Comparison of ENCODE assay signal across 16 mouse cellular contexts in genomic region chr8:94980176-94980575, GRCm38 (mm10). TPM values are rescaled to one million over a fixed set of nuclear protein-coding genes. Genes with fewer than 3 reads are reported as not detected.
DNase-seq lines count a peak whose midpoint lies in the region; ATAC-seq lines count a peak whose summit lies in the region.
"Had no signal": no experiment of that assay in that cellular context is flagged by ENCODE, and none has a peak within 500 bp of the region (broad histone marks: within the 10 kb centered on the region; RNA-seq: fewer than 3 reads in every experiment).

No protein-coding gene starts in this region.

- H3K9ac ChIP-seq in limb, embryonic 15.5 days: no peak overlapping the region
- H3K9ac ChIP-seq in kidney, embryonic 16.5 days (replicated peaks; ENCODE audit: low read length): peak overlapping the region; percentile 29
- H3K9ac ChIP-seq in liver, embryonic 15.5 days: no peak overlapping the region
- H3K9ac ChIP-seq: midbrain, embryonic 12.5 days had no signal

- no peak for ATAC-seq in limb, embryonic 15.5 days (ENCODE audit: insufficient number of reproducible peaks, low FRiP score, low TSS enrichment, low read depth)
- ATAC-seq in kidney, embryonic 16.5 days (ENCODE audit: low FRiP score, low TSS enrichment): peak; percentile 65
- ATAC-seq in liver, embryonic 15.5 days (ENCODE audit: insufficient read depth): no peak
- ATAC-seq in megakaryocyte progenitor cell, adult 5-6 weeks (replicated peaks; ENCODE audit: poor library complexity): no peak
- ATAC-seq: forebrain, embryonic 16.5 days; hindbrain, embryonic 16.5 days had no signal

- no peaks in the 10 kb centered on the region for H3K36me3 ChIP-seq in limb, embryonic 15.5 days
- H3K36me3 ChIP-seq in limb, embryonic 10.5 days: no peaks in the 10 kb centered on the region
- no peaks in the 10 kb centered on the region for H3K36me3 ChIP-seq in kidney, embryonic 16.5 days (ENCODE audit: insufficient read depth, low read length)
- H3K36me3 ChIP-seq in liver, embryonic 15.5 days (replicated peaks): no peaks in the 10 kb centered on the region
- H3K36me3 ChIP-seq: midbrain, embryonic 12.5 days had no signal

- H3K4me1 ChIP-seq in limb, embryonic 15.5 days: peaks cover 46% of the 10 kb centered on the region
- H3K4me1 ChIP-seq in limb, embryonic 10.5 days: peaks cover 45% of the 10 kb centered on the region
- peaks cover 63% of the 10 kb centered on the region for H3K4me1 ChIP-seq in kidney, embryonic 16.5 days (ENCODE audit: insufficient read depth, low read length)
- H3K4me1 ChIP-seq in liver, embryonic 15.5 days (replicated peaks): peaks cover 98% of the 10 kb centered on the region

- H3K4me2 ChIP-seq in limb, embryonic 15.5 days: no peak overlapping the region
- peak overlapping the region; percentile 36 for H3K4me2 ChIP-seq in kidney, embryonic 16.5 days (replicated peaks; ENCODE audit: low read depth, low read length)
- no peak overlapping the region for H3K4me2 ChIP-seq in liver, embryonic 15.5 days
- H3K4me2 ChIP-seq: midbrain, embryonic 12.5 days had no signal

- no peaks in the 10 kb centered on the region for H3K9me3 ChIP-seq in limb, embryonic 15.5 days
- no peaks in the 10 kb centered on the region for H3K9me3 ChIP-seq in limb, embryonic 10.5 days (replicated peaks)
- H3K9me3 ChIP-seq in kidney, embryonic 16.5 days (ENCODE audit: low read length): no peaks in the 10 kb centered on the region
- no peaks in the 10 kb centered on the region for H3K9me3 ChIP-seq in liver, embryonic 15.5 days (replicated peaks)
- H3K9me3 ChIP-seq: midbrain, embryonic 12.5 days had no signal

- no peak for DNase-seq in limb, embryonic 10.5 days (ENCODE audit: low spot score)
- DNase-seq in kidney, adult 18-20 months: peak; percentile 70
- no peak for DNase-seq in adrenal gland, postnatal 14 days
- DNase-seq: cerebellum, adult 9-10 months; heart, postnatal 14 days; lung, postnatal 10 days had no signal

- 85% methylated on average over 5 of the region's 5 CpGs for WGBS in limb, embryonic 15.5 days
- WGBS in limb, embryonic 10.5 days: 94% methylated on average over 5 of the region's 5 CpGs
- WGBS in kidney, embryonic 16.5 days: 65% methylated on average over 5 of the region's 5 CpGs
- WGBS in liver, embryonic 15.5 days (ENCODE audit: insufficient replicate concordance): 67% methylated on average over 5 of the region's 5 CpGs

- H3K4me3 ChIP-seq in limb, embryonic 15.5 days: no peak overlapping the region
- H3K4me3 ChIP-seq in limb, embryonic 10.5 days: no peak overlapping the region
- H3K4me3 ChIP-seq in kidney, embryonic 16.5 days (ENCODE audit: low read length): peak overlapping the region; percentile 10; the same call in 1 of the 2 replicates
- H3K4me3 ChIP-seq in liver, embryonic 15.5 days (replicated peaks): no peak overlapping the region
- H3K4me3 ChIP-seq: erythroblast, embryonic 14.5 days; midbrain, embryonic 12.5 days had no signal

- H3K27me3 ChIP-seq in limb, embryonic 15.5 days: 0 out of 2 replicates have a peak, but pooled peaks cover 4% of the 10 kb centered on the region
- H3K27me3 ChIP-seq in limb, embryonic 10.5 days (ENCODE audit: low read depth, poor library complexity, severe bottlenecking): peaks cover 61% of the 10 kb centered on the region
- H3K27me3 ChIP-seq in kidney, embryonic 16.5 days (ENCODE audit: insufficient read depth, low read length): no peaks in the 10 kb centered on the region
- peaks cover 14% of the 10 kb centered on the region for H3K27me3 ChIP-seq in liver, embryonic 15.5 days

- 0 out of 2 replicates have a peak overlapping the region, but pooled peaks have one; percentile 0 for H3K27ac ChIP-seq in limb, embryonic 15.5 days
- H3K27ac ChIP-seq in limb, embryonic 10.5 days: no peak overlapping the region
- peak overlapping the region; percentile 88 for H3K27ac ChIP-seq in kidney, embryonic 16.5 days (ENCODE audit: low read length)
- H3K27ac ChIP-seq in liver, embryonic 15.5 days (replicated peaks): 0 out of 2 replicates have a peak overlapping the region, but pooled peaks have one; percentile 3
- H3K27ac ChIP-seq: midbrain, embryonic 12.5 days had no signal

RNA-seq across cellular contexts. Expression of gene Adgrg1, which starts 5.6 kb away (rescaled TPM):
- polyA plus RNA-seq in limb, embryonic 15.5 days (2015; fragmentation: Nextera tagmentation; extraction: Ambion mirVana): 23.2 and 25.0 TPM in 2 replicates
- 7.0 and 11.6 TPM in 2 replicates for polyA plus RNA-seq in limb, embryonic 10.5 days (2016; fragmentation: Nextera tagmentation; extraction: Ambion mirVana)
- polyA plus RNA-seq in kidney, embryonic 16.5 days (2015; fragmentation: Nextera tagmentation; extraction: Ambion mirVana): 66.2 and 67.8 TPM in 2 replicates
- polyA plus RNA-seq in liver, embryonic 15.5 days (2015; fragmentation: Nextera tagmentation; extraction: Ambion mirVana): 45.2 and 46.1 TPM in 2 replicates
- 88.4 and 140 TPM in 2 replicates for total RNA-seq in megakaryocyte progenitor cell, adult 5-6 weeks (2015)
- 48.8 and 85.6 TPM in 2 replicates for total RNA-seq in megakaryocyte progenitor cell, adult 5-6 weeks (2017)
- 35.5 and 54.3 TPM in 2 replicates for total RNA-seq in adrenal gland, postnatal 14 days (2021)

RNA-seq across cellular contexts. Expression of gene Adgrg3, which starts 37.3 kb away (rescaled TPM):
- 3.6 and 3.7 TPM in 2 replicates for polyA plus RNA-seq in limb, embryonic 15.5 days (2015; fragmentation: Nextera tagmentation; extraction: Ambion mirVana)
- polyA plus RNA-seq in limb, embryonic 10.5 days (2016; fragmentation: Nextera tagmentation; extraction: Ambion mirVana): 3.4 and 4.2 TPM in 2 replicates
- polyA plus RNA-seq in kidney, embryonic 16.5 days (2015; fragmentation: Nextera tagmentation; extraction: Ambion mirVana): 5.0 and 5.1 TPM in 2 replicates
- 8.3 and 9.3 TPM in 2 replicates for polyA plus RNA-seq in liver, embryonic 15.5 days (2015; fragmentation: Nextera tagmentation; extraction: Ambion mirVana)
- total RNA-seq in megakaryocyte progenitor cell, adult 5-6 weeks (2015): 106 and 111 TPM in 2 replicates
- 178 and 215 TPM in 2 replicates for total RNA-seq in megakaryocyte progenitor cell, adult 5-6 weeks (2017)
- 4.0 and 4.2 TPM in 2 replicates for total RNA-seq in adrenal gland, postnatal 14 days (2021)

RNA-seq across cellular contexts. Expression of gene Adgrg5, which starts 56.7 kb away (rescaled TPM):
- 0.22 TPM in 1 of 2 replicates, not detected in the other for polyA plus RNA-seq in limb, embryonic 15.5 days (2015; fragmentation: Nextera tagmentation; extraction: Ambion mirVana)
- polyA plus RNA-seq in limb, embryonic 10.5 days (2016; fragmentation: Nextera tagmentation; extraction: Ambion mirVana): 0.18 and 0.74 TPM in 2 replicates
- polyA plus RNA-seq in kidney, embryonic 16.5 days (2015; fragmentation: Nextera tagmentation; extraction: Ambion mirVana): 0.05 and 0.08 TPM in 2 replicates
- 0.25 TPM in 2 replicates for polyA plus RNA-seq in liver, embryonic 15.5 days (2015; fragmentation: Nextera tagmentation; extraction: Ambion mirVana)
- total RNA-seq in megakaryocyte progenitor cell, adult 5-6 weeks (2015): 0.17 TPM in 1 of 2 replicates, not detected in the other
- total RNA-seq in megakaryocyte progenitor cell, adult 5-6 weeks (2017): not detected in 2 replicates
- total RNA-seq in adrenal gland, postnatal 14 days (2021): 0.26 and 1.6 TPM in 2 replicates
- total RNA-seq: left cerebral cortex, adult 18-20 months had no signal
- polyA plus RNA-seq: erythroblast, embryonic 14.5 days; forebrain, embryonic 16.5 days; limb, embryonic 11.5 days had no signal
